Mouse (Mus musculus): ENCODE measurements around the gene Prrx1.

The Prrx1 gene

DNA sequence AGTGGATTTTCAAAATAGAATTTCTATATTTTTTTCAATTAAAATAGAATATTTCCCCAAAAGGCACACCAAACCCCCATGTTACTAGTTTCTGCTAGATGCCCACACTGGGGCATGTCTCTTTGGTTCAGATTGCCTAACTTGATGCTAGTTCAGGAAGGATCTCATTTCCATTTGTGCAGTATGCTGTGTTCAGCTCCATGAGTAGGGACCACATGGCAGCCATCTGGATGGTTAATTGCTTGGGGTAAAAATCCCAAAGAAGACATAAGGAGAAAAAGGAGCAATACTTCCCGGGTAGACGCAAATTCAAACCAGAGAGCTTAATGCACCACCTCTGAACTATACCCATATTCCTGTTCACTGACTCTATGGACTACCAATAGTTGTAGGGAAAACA is 57.6 kb downstream of the Prrx1 start:
- no peak for DNase-seq

- no peak for DNase-seq
Observed at GRCm38 (mm10) chr1:163252796-163253195, 60.7 kb downstream of the Prrx1 start.

- DNase-seq: peak; percentile 10
Observed at GRCm38 (mm10) chr1:163252331-163252730, 61.2 kb downstream of the Prrx1 start.

GRCm38 (mm10) chr1:163251766-163252165 is 61.7 kb downstream of the Prrx1 start:
- no peak for DNase-seq

- no peak for DNase-seq
Observed at GRCm38 (mm10) chr1:163238950-163239349, 74.6 kb downstream of the Prrx1 start.

GRCm38 (mm10) chr1:163231230-163231629 is 82.3 kb downstream of the Prrx1 start:
- no peak for DNase-seq

DNA sequence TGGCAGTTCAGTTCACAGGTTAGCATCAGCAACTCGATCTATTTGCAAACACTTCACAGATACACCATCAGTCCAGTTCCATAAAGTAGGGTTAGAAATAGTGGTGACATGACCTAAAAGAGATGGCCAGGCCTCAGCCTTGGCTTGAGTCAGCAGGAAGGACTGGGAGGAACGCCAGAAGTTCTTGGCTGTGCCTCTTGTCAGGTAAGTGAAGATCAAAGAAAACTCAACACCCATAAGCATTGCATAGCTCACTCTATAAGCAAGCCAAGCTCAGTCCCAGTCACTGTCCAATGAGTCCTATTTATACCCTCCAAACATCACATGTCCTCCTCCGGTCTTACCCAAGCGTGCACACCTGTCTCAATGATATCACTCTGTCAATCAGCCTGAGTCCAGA is 87.2 kb downstream of the Prrx1 start:
- no peak for DNase-seq

- DNase-seq: no peak
Observed at GRCm38 (mm10) chr1:163221767-163222166, 91.7 kb downstream of the Prrx1 start.

GRCm38 (mm10) chr1:163208919-163209867 is 104.3 kb downstream of the Prrx1 start:
- DNase-seq: no peak

- no peak for DNase-seq
Observed at GRCm38 (mm10) chr1:163198767-163199166, 114.7 kb downstream of the Prrx1 start.

GRCm38 (mm10) chr1:163198059-163198458 is 115.5 kb downstream of the Prrx1 start:
- no peak for DNase-seq
